In the genomic region with DNA sequence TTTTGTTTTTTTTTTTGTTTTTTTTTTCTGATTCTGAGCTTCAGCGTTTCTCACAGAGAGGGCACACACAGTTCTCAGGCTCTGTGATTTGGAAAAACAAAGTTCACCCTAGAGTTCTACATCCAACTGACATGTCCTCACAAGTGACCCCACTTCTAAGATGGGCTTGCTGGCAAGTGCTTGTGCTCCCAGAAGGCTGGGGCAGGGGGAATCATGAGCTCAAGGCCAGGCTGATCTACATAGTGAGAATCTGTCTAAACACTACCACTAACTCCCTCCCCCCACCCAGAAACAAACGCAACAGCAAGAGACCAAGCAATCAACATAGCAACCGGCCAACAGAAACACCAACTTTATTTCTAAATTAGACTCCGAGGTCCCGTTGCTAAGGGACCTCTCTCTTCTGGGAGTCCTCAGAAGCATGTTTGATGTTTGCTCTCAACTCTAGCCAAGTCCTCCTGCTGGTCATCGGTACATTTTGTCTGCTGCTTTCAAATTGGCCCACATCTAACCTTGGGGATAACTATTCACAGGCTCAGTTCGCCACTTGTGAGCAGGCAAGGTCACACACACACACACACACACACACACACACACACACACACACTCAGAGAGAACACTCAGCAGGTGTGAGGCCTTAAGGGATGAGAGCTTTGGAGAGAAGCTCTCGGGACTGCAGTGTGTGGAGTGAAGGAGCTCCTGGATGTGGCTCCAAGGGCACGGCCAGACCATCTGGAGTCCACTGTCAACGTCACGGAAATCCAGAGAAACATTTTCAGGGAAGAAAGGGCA, we compare ENCODE assay signal across 14 mouse cellular contexts. TPM values are rescaled to one million over a fixed set of nuclear protein-coding genes. Genes with fewer than 3 reads are reported as not detected.
DNase-seq lines count a peak whose midpoint lies in the region.
"Had no signal": no experiment of that assay in that cellular context is flagged by ENCODE, and none has a peak within 500 bp of the region (broad histone marks: within the 10 kb centered on the region; RNA-seq: fewer than 3 reads in every experiment).

No protein-coding gene starts in this region.

- peak; percentile 12 for DNase-seq in gastrocnemius, postnatal 25 days
- no peak for DNase-seq in gastrocnemius, adult 8-10 months (ENCODE audit: low spot score in 2 of 2)
- peak; percentile 12 for DNase-seq in kidney, postnatal 14 days
- DNase-seq in kidney, adult 8-10 months, result no peak
- DNase-seq in ovary, adult 18-20 months (ENCODE audit: low spot score), result peak; percentile 25
- DNase-seq in ovary, postnatal 14 days (ENCODE audit: low spot score), result no peak
- DNase-seq in spleen, postnatal 4 days (ENCODE audit: low spot score in 2 of 2), result no peak
- DNase-seq: adrenal gland, postnatal 10 days; cerebellum, adult 8-10 months; heart, postnatal 14 days; kidney, adult 2 months; liver; right cerebral cortex, adult 18-20 months; right cerebral cortex, postnatal 4 days had no signal

RNA-seq across cellular contexts. Expression of gene Mphosph6, which starts 23.0 kb away (rescaled TPM):
- 1 to 10 TPM; 3.5 to 5.4 TPM for total RNA-seq in gastrocnemius, postnatal 25 days (2021)
- total RNA-seq in gastrocnemius, adult 8-10 months (2022), result 1 to 10 TPM; 3.0 to 5.8 (median 4.4) TPM

Comparison
In these comparisons a context has a peak if more than half of its experiments do, and no peak if none do; other contexts are left out.
1. DNase-seq: peak in gastrocnemius, postnatal 25 days (single experiment), kidney, postnatal 14 days (single experiment) and ovary, adult 18-20 months (single experiment); none in gastrocnemius, adult 8-10 months (0 of 2), kidney, adult 8-10 months (0 of 2), ovary, postnatal 14 days (single experiment) and spleen, postnatal 4 days (0 of 2).